In the genomic region with DNA sequence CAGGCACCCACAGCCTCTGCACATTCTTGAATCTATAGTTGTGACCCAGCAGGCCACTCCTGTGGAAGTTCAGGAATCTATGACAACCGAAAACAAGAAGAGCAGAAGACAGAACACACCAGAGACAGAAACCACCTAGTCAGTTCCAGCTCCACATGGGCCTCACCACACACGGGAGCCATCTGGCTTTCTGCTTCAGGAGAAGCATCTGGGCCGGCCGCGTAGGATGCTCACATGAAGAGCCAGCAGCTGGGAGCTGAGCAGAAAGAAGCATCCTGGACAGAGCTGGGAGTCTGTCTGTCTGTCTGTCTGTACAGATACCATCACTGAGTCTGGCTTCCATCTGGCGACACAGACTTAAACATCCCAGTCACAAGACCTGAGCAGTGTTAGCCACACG, we compare ENCODE assay signal across 19 mouse cellular contexts.
DNase-seq lines count a peak whose midpoint lies in the region; ATAC-seq and TF ChIP-seq lines count a peak whose summit lies in the region.
"Had no signal": no experiment of that assay in that cellular context is flagged by ENCODE, and none has a peak within 500 bp of the region (broad histone marks: within the 10 kb centered on the region; RNA-seq: fewer than 3 reads in every experiment).

No protein-coding gene starts in this region.

- H3K4me2 ChIP-seq in liver, embryonic 11.5 days = no peak overlapping the region
- H3K4me2 ChIP-seq: kidney, embryonic 15.5 days; midbrain, embryonic 12.5 days had no signal

- no peak for DNase-seq in frontal cortex, postnatal 14 days (ENCODE audit: low spot score in 2 of 2)
- peak; percentile 18 for DNase-seq in left cerebral cortex, adult 11 months (ENCODE audit: low spot score)
- DNase-seq in left cerebral cortex, postnatal 4 days = no peak
- peak; percentile 56 for DNase-seq in brain, embryonic 14.5 days (ENCODE audit: low read depth)
- DNase-seq in right cerebral cortex, postnatal 10 days (ENCODE audit: low spot score in 2 of 2) = peak; percentile 39 to 48
- no peak for DNase-seq in heart, adult 9 months (ENCODE audit: low spot score in 2 of 2)
- DNase-seq in liver, embryonic 11.5 days (ENCODE audit: low spot score) = no peak
- DNase-seq: cerebellum, adult 11-12 months; cerebellum, postnatal 36 days; gastrocnemius, postnatal 14 days; heart, postnatal 14 days; lung, adult 2 months had no signal

- no peaks in the 10 kb centered on the region for H3K36me3 ChIP-seq in liver, embryonic 11.5 days (ENCODE audit: control insufficient read depth, insufficient read depth, low read length)
- H3K36me3 ChIP-seq: kidney, embryonic 15.5 days; limb, embryonic 15.5 days; midbrain, embryonic 12.5 days had no signal

- H3K27me3 ChIP-seq in liver, embryonic 11.5 days (replicated peaks; ENCODE audit: control insufficient read depth, insufficient read depth, low read length) = no peaks in the 10 kb centered on the region
- H3K27me3 ChIP-seq: kidney, embryonic 15.5 days; limb, embryonic 15.5 days; Patski had no signal

- H3K27ac ChIP-seq in liver, embryonic 11.5 days (ENCODE audit: low read depth, low read length) = no peak overlapping the region
- H3K27ac ChIP-seq: kidney, embryonic 15.5 days; limb, embryonic 15.5 days; macrophage; midbrain, embryonic 12.5 days had no signal

- H3K9ac ChIP-seq in liver, embryonic 11.5 days (ENCODE audit: low read depth, low read length) = no peak overlapping the region
- H3K9ac ChIP-seq: kidney, embryonic 15.5 days; limb, embryonic 15.5 days; midbrain, embryonic 12.5 days had no signal

- intact Hi-C loops in left cerebral cortex, postnatal 4 days (cut with DNase I) = no loop called here

- no peaks in the 10 kb centered on the region for H3K9me3 ChIP-seq in liver, embryonic 11.5 days (ENCODE audit: control insufficient read depth, low read length)
- H3K9me3 ChIP-seq: kidney, embryonic 15.5 days; limb, embryonic 15.5 days; midbrain, embryonic 12.5 days had no signal

- 86% methylated on average over 7 of the region's 7 CpGs for WGBS in liver, embryonic 11.5 days

- TF ChIP-seq POLR2A in brain, embryonic 14.5 days (IDR thresholded peaks at IDR 0.05; ENCODE audit: borderline replicate concordance, extremely low read depth, insufficient read depth, insufficient read length, poor library complexity, severe bottlenecking) = no peak

- peak; percentile 90 for ATAC-seq in frontal cortex, adult (ENCODE audit: low TSS enrichment)
- ATAC-seq in liver, embryonic 11.5 days (replicated peaks; ENCODE audit: low FRiP score) = no peak
- ATAC-seq: inflammation-experienced regulatory T-cells, adult 6 months; Patski had no signal

- no peak for TF ChIP-seq CTCF in brain, embryonic 14.5 days (IDR thresholded peaks at IDR 0.05; ENCODE audit: borderline replicate concordance, extremely low read depth, insufficient read depth, insufficient read length)

- no peaks in the 10 kb centered on the region for H3K4me1 ChIP-seq in liver, embryonic 11.5 days (replicated peaks; ENCODE audit: control insufficient read depth, insufficient read depth, low read length)

- H3K4me3 ChIP-seq in liver, embryonic 11.5 days (ENCODE audit: low read depth, low read length) = no peak overlapping the region
- H3K4me3 ChIP-seq: kidney, embryonic 15.5 days; limb, embryonic 15.5 days; midbrain, embryonic 12.5 days had no signal

Comparison
In these comparisons a context has a peak if more than half of its experiments do, and no peak if none do; other contexts are left out.
1. DNase-seq: peak in left cerebral cortex, adult 11 months (single experiment), brain, embryonic 14.5 days (single experiment) and right cerebral cortex, postnatal 10 days (2 of 2); none in frontal cortex, postnatal 14 days (0 of 2), left cerebral cortex, postnatal 4 days (single experiment), heart, adult 9 months (0 of 2) and liver, embryonic 11.5 days (single experiment).